Mouse (Mus musculus) limb, embryonic 12.5 days (tissue): Measurements from ENCODE around the gene Col4a4. TPM values are rescaled to one million over a fixed set of nuclear protein-coding genes. Genes with fewer than 3 reads are reported as not detected.

Experiments used
- ATAC-seq: fragments of 200-750 bp; cut with Nextera tagmentation; 2 replicates; pipeline ENCODE4 v1.8.0; 2017; ENCODE audit warnings: low read depth, moderate TSS enrichment; ENCODE audit not compliant: insufficient number of reproducible peaks, insufficient read depth, low FRiP score, low TSS enrichment
- H3K27ac ChIP-seq: fragments of 300-500 bp; sonication (generic); 2 replicates; pipeline ENCODE4 v1.5.1; 2016; ENCODE audit warnings: mild to moderate bottlenecking, moderate library complexity
- H3K27me3 ChIP-seq: fragments of 300-500 bp; sonication (generic); 2 replicates; pipeline ENCODE4 v1.6.1; 2016; ENCODE audit warnings: mild to moderate bottlenecking, moderate library complexity
- H3K36me3 ChIP-seq: fragments of 300-500 bp; sonication (generic); 2 replicates; pipeline ENCODE4 v1.6.1; 2016; ENCODE audit warnings: mild to moderate bottlenecking, moderate library complexity
- H3K4me1 ChIP-seq: fragments of 300-500 bp; sonication (generic); replicated peaks from 2 replicates; pipeline ENCODE4 v1.6.1; 2016
- H3K4me2 ChIP-seq: fragments of 300-500 bp; sonication (generic); 2 replicates; pipeline ENCODE4 v1.6.1; 2016; ENCODE audit warnings: mild to moderate bottlenecking, moderate library complexity
- H3K4me3 ChIP-seq: fragments of 300-500 bp; sonication (generic); replicated peaks from 2 replicates; pipeline ENCODE4 v1.5.1; 2016; ENCODE audit warnings: mild to moderate bottlenecking
- H3K9ac ChIP-seq: fragments of 300-500 bp; sonication (generic); replicated peaks from 2 replicates; pipeline ENCODE4 v1.6.1; 2016; ENCODE audit warnings: mild to moderate bottlenecking, moderate library complexity
- H3K9me3 ChIP-seq: fragments of 300-500 bp; sonication (generic); 2 replicates; pipeline ENCODE4 v1.6.1; 2016; ENCODE audit warnings: mild to moderate bottlenecking, moderate library complexity
- WGBS: fragments of 180-500 bp; shearing (Covaris S2); methylation state at CpG from one replicate; pipeline ENCODE4 v1.1.7; 2016; 5-methylcytosine and 5-hydroxymethylcytosine counted together
- polyA plus RNA-seq: library from polyadenylated mRNA; unstranded; fragments of >200 nt; fragmentation: Nextera tagmentation; extraction: Ambion mirVana; gene quantifications from 2 replicates; pipeline ENCODE4 v1.2.1, GENCODE M21; 2016

Col4a4 gene
- polyA plus RNA-seq, 1 experiment from 2014 or later, result 0.06 TPM

- Histone ChIP-seq H3K4me3 (no peak overlapping the region), H3K9me3 (no peaks in the 10 kb centered on the region), H3K4me1 (peaks cover 8% of the 10 kb centered on the region), H3K27me3 (no peaks in the 10 kb centered on the region), H3K9ac (no peak overlapping the region), H3K4me2 (no peak overlapping the region), H3K27ac (no peak overlapping the region), H3K36me3 (no peaks in the 10 kb centered on the region)
- ATAC-seq, result no peak
- 72% methylated on average over 5 of the region's 5 CpGs for WGBS
These were observed 46.6 kb downstream of the Col4a4 start for GRCm38 (mm10) chr1:82540056-82540455.

- Histone ChIP-seq H3K4me3 (no peak overlapping the region), H3K4me1 (no peaks in the 10 kb centered on the region), H3K9me3 (no peaks in the 10 kb centered on the region), H3K27ac (no peak overlapping the region), H3K36me3 (no peaks in the 10 kb centered on the region), H3K27me3 (no peaks in the 10 kb centered on the region), H3K4me2 (no peak overlapping the region), H3K9ac (no peak overlapping the region)
- 52% methylated on average over 3 of the region's 3 CpGs for WGBS
- no peak for ATAC-seq
These were observed 48.8 kb downstream of the Col4a4 start for GRCm38 (mm10) chr1:82537848-82538247.

GRCm38 (mm10) chr1:82536515-82537174 is 50.0 kb downstream of the Col4a4 start:
- Histone ChIP-seq H3K9ac (no peak overlapping the region), H3K9me3 (no peaks in the 10 kb centered on the region), H3K4me3 (no peak overlapping the region), H3K4me2 (no peak overlapping the region), H3K36me3 (no peaks in the 10 kb centered on the region), H3K4me1 (no peaks in the 10 kb centered on the region), H3K27me3 (no peaks in the 10 kb centered on the region), H3K27ac (no peak overlapping the region)
- WGBS, result 87% methylated on average over 6 of the region's 6 CpGs
- ATAC-seq, result no peak

GRCm38 (mm10) chr1:82527931-82528330 is 58.7 kb downstream of the Col4a4 start:
- WGBS, result 62% methylated on average over 4 of the region's 4 CpGs
- H3K9ac ChIP-seq, result no peak overlapping the region
- no peaks in the 10 kb centered on the region for H3K9me3 ChIP-seq
- H3K27ac ChIP-seq, result no peak overlapping the region
- peak; percentile 42; the same call in 1 of the 2 replicates for ATAC-seq
- no peaks in the 10 kb centered on the region for H3K4me1 ChIP-seq
- no peaks in the 10 kb centered on the region for H3K36me3 ChIP-seq
- H3K4me2 ChIP-seq, result no peak overlapping the region
- H3K27me3 ChIP-seq, result no peaks in the 10 kb centered on the region
- H3K4me3 ChIP-seq, result no peak overlapping the region

GRCm38 (mm10) chr1:82491954-82492353 is 94.7 kb downstream of the Col4a4 start:
- Histone ChIP-seq H3K27me3 (no peaks in the 10 kb centered on the region), H3K4me3 (no peak overlapping the region), H3K9ac (no peak overlapping the region), H3K27ac (no peak overlapping the region), H3K9me3 (no peaks in the 10 kb centered on the region), H3K36me3 (no peaks in the 10 kb centered on the region), H3K4me2 (no peak overlapping the region), H3K4me1 (no peaks in the 10 kb centered on the region; the same call in 1 of the 2 replicates)
- 91% methylated on average over 2 of the region's 2 CpGs for WGBS
- peak; percentile 66; the same call in 1 of the 2 replicates for ATAC-seq

- Histone ChIP-seq H3K9me3 (no peaks in the 10 kb centered on the region), H3K9ac (no peak overlapping the region), H3K27ac (no peak overlapping the region), H3K36me3 (no peaks in the 10 kb centered on the region), H3K4me2 (no peak overlapping the region), H3K4me3 (no peak overlapping the region), H3K27me3 (no peaks in the 10 kb centered on the region), H3K4me1 (no peaks in the 10 kb centered on the region)
- ATAC-seq, result no peak
- WGBS, result 79% methylated on average over 4 of the region's 4 CpGs
These were observed 100.3 kb downstream of the Col4a4 start for GRCm38 (mm10) chr1:82486371-82486770.

GRCm38 (mm10) chr1:82482371-82482770 is 104.3 kb downstream of the Col4a4 start:
- no peak overlapping the region for H3K4me2 ChIP-seq
- H3K27me3 ChIP-seq, result no peaks in the 10 kb centered on the region
- no peak overlapping the region for H3K27ac ChIP-seq
- no peak for ATAC-seq
- 83% methylated on average over 7 of the region's 7 CpGs for WGBS
- no peak overlapping the region for H3K9ac ChIP-seq
- H3K4me1 ChIP-seq, result no peaks in the 10 kb centered on the region
- H3K36me3 ChIP-seq, result no peaks in the 10 kb centered on the region
- H3K4me3 ChIP-seq, result no peak overlapping the region
- no peaks in the 10 kb centered on the region for H3K9me3 ChIP-seq

- WGBS, result 86% methylated on average over 12 of the region's 12 CpGs
- H3K27ac ChIP-seq, result no peak overlapping the region
- H3K4me3 ChIP-seq, result no peak overlapping the region
- ATAC-seq, result no peak
- no peaks in the 10 kb centered on the region for H3K36me3 ChIP-seq
- no peak overlapping the region for H3K4me2 ChIP-seq
- H3K9ac ChIP-seq, result no peak overlapping the region
- peaks cover 11% of the 10 kb centered on the region for H3K4me1 ChIP-seq
- H3K27me3 ChIP-seq, result no peaks in the 10 kb centered on the region
- no peaks in the 10 kb centered on the region for H3K9me3 ChIP-seq
These were observed 106.8 kb downstream of the Col4a4 start for GRCm38 (mm10) chr1:82479696-82480487.

- H3K4me1 ChIP-seq, result peaks cover 20% of the 10 kb centered on the region
- 13% methylated on average over 9 of the region's 9 CpGs for WGBS
- no peaks in the 10 kb centered on the region for H3K36me3 ChIP-seq
- no peaks in the 10 kb centered on the region for H3K9me3 ChIP-seq
- H3K27me3 ChIP-seq, result no peaks in the 10 kb centered on the region
- no peak overlapping the region for H3K9ac ChIP-seq
- no peak overlapping the region for H3K4me3 ChIP-seq
- peak overlapping the region; percentile 72 for H3K27ac ChIP-seq
- peak; percentile 82 for ATAC-seq
- H3K4me2 ChIP-seq, result peak overlapping the region; percentile 25
These were observed 109.9 kb downstream of the Col4a4 start for GRCm38 (mm10) chr1:82476746-82477145.

- no peak; the same call in 1 of the 2 replicates for ATAC-seq
These were observed 110.4 kb downstream of the Col4a4 start for GRCm38 (mm10) chr1:82476256-82476655.

GRCm38 (mm10) chr1:82475821-82476220 is 110.8 kb downstream of the Col4a4 start:
- H3K27ac ChIP-seq, result peak overlapping the region; percentile 72; the same call in 1 of the 2 replicates
- no peaks in the 10 kb centered on the region for H3K9me3 ChIP-seq
- no peak overlapping the region for H3K4me3 ChIP-seq
- no peak for ATAC-seq
- no peaks in the 10 kb centered on the region for H3K36me3 ChIP-seq
- no peak overlapping the region for H3K9ac ChIP-seq
- H3K4me1 ChIP-seq, result peaks cover 20% of the 10 kb centered on the region
- H3K4me2 ChIP-seq, result peak overlapping the region; percentile 25
- H3K27me3 ChIP-seq, result no peaks in the 10 kb centered on the region
- 80% methylated on average over 4 of the region's 4 CpGs for WGBS

More at GRCm38 (mm10) chr1:82476256-82476655, 110.4 kb downstream of the Col4a4 start:
- no peaks in the 10 kb centered on the region for H3K27me3 ChIP-seq
- H3K4me2 ChIP-seq, result peak overlapping the region; percentile 25
- H3K4me3 ChIP-seq, result no peak overlapping the region
- 43% methylated on average over 11 of the region's 11 CpGs for WGBS
- H3K4me1 ChIP-seq, result peaks cover 20% of the 10 kb centered on the region
- H3K36me3 ChIP-seq, result no peaks in the 10 kb centered on the region
- no peak overlapping the region for H3K9ac ChIP-seq
- H3K9me3 ChIP-seq, result no peaks in the 10 kb centered on the region
- peak overlapping the region; percentile 72 for H3K27ac ChIP-seq
